Mouse (Mus musculus) testis, adult 2 months (tissue): Measurements from ENCODE around the gene Hfe.

ENCODE experiments used
- CTCF ChIP-seq: fragments of 200-500 bp; IDR thresholded peaks from 2 replicates; pipeline ENCODE4 v1.5.1; 2012; ENCODE audit warnings: low read depth, mild to moderate bottlenecking, inconsistent platforms, low read length, moderate library complexity; ENCODE audit not compliant: control insufficient read depth, insufficient read depth, insufficient replicate concordance
- POLR2A ChIP-seq: fragments of 200-500 bp; IDR thresholded peaks from 2 replicates; pipeline ENCODE4 v1.6.1; 2012; ENCODE audit warnings: low read depth, mild to moderate bottlenecking, inconsistent platforms, low read length, moderate library complexity; ENCODE audit not compliant: control insufficient read depth

GRCm38 (mm10) chr13:23728472-23729191 lies 18.0 kb upstream of the Hfe start:
- TF ChIP-seq CTCF: no peak
- no peak for TF ChIP-seq POLR2A
